Mouse (Mus musculus) retina, postnatal 7 days (tissue): ENCODE results near the gene Smim22.

Source experiments
- DNase-seq: peaks from one replicate; pipeline ENCODE4 v3.0.0-alpha.2; 2012; ENCODE audit warnings: low read depth, low spot score

Gene Smim22

DNA sequence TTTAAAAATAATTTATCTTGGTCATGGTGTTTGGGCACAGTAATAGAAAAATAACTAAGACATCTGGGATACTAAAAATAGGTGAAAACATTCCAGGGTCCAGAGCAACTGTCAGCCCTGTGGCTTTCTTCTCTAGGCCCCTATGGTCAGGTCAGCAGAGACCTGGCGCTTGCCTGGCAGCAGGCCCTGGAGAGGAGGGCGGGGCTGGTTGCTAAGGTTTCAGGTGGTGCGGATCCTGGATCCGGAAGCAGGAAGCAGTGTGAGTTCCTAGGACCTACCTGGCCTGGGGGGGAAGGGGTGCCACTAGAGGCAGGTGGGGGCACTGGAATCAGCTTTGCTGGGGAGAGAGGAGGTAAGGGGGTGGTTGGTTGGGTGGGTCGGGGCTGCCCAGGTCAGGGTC, at the start of gene Smim22:
TSS of gene Smim22 (plus strand) at position 222 of the 400 bp plus-strand sequence.
- no peak for DNase-seq

DNA sequence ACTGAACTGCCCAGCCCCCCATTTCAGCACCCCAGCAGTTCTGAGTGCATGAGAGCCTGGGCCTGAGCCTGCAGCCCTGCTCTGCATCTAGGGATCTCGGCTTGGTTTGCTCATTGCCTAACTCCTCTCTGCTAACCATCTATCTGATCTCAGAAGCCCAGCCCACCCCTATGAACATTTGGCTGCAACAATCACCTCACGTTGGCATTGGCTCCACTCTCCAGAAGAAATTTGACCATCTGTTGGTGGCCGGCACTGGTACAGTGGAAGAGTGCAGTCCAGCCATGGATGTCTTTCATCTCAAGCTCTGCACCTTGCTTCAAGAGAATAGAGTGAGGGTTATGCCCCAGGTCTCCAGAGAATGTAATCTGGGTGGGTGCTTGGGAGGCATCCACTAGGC, 49.6 kb upstream of the Smim22 start:
- DNase-seq, result no peak

DNA sequence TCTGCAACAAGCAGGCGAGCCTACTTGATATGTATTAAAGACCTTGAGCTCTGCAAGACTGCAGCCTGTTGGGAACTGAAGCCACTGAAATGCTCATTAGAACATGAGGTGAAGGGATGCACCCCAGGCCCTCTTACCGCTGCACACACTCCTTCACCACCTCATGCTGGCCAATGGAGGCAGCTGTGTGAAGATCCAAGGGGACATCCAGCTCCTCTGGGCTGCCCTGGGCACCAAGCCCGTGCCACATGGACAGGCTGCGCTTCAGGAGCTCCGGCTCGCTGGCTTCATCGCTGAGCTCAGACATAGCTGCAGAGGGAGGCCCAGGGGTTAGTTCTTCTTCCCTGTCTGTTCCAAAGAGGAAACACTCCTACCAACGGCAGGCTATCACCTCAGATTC, 46.8 kb upstream of the Smim22 start:
- DNase-seq, result no peak

DNA sequence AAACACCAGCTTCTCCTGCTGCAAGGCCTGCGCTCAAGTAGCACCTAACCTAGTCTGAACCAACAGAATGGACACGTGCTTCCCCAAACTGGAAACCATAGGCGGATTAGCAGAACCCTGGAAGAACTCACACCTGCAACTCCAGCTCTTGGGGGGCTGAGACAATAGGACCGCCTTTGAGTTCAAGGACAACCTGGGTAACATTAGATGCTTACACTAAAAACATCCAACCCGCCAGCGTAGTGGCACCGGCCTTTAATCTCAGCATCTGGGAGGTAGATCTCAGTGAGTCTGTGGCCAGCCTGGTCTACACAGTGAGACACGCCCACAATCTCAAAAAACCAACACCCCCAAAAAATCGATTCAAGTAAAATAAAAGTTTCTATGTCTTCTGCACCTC, 43.7 kb upstream of the Smim22 start:
- DNase-seq, result no peak

DNA sequence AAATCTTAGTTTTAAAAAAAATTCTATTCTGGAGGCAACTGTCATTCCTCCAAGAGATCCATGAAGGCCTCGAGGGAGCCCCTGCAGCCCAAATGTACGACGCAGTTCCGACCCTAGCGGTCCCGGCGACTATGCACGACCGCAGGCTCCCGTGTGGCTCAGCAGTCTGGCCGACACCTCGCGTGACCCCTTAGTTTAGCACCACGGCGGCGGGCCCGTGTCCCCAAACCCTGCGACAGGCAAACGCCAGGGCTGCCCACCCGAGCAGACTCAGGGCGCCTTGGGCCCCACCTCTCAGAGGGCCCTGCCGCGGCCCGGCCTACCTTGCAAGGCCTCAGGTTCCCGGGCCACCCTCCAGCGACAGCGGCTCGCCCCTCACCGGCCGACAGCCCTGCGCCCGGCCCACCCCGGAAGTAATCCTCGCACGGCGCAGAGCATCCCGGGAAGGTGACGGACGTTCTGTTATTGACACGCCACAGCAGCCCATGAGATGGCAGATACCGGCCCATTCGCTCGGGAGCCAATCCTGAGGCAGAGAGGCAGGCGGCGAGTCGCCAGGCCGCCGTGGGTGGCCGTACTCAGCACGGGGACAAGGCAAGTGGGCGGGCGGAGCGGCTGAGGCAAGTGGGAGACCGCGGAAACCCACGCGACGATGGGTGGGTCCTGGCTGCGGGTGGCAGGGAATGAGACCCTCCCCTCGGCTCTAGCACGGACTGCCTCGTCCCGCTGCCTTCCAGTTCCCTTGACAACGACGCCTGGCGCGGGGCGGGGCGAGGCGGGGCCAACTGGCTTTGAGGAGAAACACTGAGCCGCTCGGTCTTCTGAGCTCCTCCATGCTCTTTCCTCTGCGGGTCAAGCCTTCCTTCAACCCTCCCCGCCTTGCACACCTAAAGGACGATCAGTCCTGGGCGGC, 43.0 kb upstream of the Smim22 start, which contains the start of gene Anks3:
TSS of gene Anks3 (minus strand) at position 409 of the 913 bp plus-strand sequence.
- peak; percentile 89 for DNase-seq

DNA sequence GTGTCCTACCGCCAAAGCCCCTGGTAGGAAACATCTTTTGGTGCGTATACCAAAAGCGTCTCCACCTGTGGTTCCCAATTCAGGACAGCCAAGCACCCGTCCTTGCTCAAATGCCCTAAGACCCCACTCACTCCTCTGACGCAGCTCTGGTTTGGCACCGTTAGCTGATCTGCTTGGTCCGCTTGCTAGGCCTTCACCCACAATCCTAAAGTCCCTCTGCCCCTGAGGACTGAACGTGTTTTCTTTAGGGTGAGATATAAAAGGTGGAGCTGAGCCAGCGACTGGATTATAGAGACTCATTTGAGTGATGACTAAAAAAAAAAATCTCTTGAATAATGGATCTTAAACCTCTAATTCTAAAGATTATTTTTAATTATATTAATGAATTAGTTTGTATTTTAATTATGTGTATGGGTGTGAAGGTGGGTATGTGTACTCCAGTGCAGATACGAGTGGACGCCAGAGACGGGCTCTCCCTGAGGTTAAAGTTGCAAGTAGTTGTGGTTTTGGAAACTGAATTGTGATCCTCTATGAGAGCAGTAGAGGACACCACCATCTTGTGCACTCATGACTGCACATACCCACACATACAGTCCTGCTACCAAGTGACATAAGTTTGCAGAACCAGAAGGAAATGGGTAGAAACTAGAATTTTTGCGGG, 42.2 kb upstream of the Smim22 start:
- no peak for DNase-seq

DNA sequence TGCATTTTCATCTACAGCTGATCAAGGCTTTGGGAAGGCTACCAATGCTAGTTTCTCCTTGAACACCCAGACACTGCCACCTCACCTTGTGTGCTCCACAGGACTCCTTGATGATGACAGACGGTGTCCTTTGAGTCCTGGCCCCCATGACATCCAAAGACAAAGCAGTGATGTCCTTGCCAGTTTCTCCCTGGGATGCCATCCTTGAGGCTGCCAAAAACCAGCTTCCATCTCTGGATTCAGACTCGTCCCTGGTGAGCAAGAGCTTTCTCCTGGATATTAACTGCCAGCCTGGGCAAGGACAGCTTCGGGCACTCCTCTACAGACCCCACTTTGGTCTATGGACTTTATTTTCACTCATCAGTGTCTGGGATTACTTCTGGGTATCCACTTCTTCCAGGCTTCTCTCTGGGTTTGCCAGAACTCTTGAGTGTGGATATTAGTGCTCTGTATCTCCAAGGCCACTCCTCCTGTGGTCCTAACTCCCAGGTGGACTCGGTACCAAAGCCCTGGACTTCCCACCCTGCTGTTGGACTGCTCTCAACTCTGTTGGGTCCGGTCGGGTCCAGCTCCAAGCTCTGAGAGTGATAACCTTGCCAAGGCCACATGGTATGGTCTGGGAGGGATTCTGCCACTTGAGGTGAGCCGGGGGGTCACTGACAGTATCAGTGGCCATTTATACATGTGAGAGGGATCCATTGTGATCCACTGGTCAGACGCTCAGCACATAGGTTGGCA, 41.5 kb upstream of the Smim22 start:
- DNase-seq, result no peak

DNA sequence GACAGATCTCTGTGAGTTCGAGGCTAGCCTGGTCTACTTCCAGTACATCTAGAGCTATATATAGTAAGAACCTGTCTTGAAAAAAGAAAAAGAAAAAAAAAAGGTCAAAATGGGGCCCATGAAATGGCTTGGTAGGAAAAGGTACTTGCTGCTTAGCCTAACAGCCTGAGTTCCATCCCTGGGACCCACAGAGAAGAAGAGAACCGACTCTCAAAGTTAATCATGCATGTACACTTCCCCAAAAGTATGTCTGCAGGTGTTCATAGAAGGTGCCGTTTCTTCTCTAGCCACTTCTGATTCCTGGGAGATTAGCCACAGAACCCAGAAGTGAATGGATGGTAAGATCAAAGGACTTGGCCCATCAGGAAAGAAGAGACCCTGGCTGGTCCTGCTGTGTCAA, 38.7 kb upstream of the Smim22 start:
- DNase-seq, result no peak

DNA sequence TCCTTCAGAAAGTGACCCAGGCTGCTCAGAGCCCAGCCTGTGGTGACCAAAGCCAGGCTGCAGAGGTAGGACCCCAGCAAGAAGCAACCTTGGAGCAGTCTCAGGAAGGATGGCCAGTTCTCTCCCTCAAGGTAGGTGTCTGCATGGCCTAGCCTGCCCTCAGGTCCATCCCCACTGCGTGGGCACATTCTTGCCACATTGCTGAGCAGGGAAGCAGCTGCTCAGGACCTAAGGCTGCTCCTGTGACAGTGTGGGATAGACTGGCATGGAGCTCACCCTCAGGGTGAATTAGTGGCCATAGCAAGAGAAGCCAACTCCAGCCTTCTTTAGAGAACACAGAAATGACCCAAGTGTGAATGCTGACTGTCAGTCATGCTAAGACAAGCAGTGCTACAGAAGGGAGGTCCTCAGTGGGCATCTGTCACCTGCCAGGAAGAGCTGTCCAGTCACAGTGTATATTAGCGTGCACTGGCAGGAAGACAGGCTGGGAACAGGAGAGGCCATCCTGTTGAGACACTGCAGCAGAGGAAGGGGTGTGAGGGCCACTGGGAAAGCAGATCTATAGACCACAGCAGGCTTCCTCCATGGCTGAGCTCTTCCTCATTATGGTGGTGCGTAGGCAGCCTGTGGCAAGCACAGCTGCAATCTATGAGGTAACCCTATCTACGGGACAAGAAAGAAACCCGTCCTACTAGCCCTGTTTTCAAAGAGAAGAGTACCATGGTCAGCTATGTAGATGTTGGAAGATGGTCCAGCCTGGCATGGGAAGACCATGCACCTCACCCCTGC, 37.8 kb upstream of the Smim22 start:
- no peak for DNase-seq

DNA sequence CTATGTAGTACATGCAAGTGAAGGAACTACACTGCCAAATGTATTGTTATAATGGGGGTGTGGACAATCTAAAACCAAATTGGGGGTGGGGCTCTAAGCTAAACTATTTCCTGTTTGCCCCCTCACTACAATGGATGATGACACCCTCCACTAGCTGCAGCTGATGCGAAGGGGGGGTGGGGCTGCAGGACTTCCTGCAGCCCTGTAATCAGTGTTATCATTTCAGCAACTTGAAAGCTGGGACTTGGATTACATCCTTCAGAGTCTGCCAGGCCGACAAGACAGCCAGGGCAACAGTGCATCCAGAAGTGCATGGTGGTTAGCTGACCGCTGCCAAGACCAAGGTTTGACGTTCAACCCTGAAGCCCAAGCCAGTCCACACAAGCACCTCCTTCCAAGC, 35.5 kb upstream of the Smim22 start:
- DNase-seq, result no peak

DNA sequence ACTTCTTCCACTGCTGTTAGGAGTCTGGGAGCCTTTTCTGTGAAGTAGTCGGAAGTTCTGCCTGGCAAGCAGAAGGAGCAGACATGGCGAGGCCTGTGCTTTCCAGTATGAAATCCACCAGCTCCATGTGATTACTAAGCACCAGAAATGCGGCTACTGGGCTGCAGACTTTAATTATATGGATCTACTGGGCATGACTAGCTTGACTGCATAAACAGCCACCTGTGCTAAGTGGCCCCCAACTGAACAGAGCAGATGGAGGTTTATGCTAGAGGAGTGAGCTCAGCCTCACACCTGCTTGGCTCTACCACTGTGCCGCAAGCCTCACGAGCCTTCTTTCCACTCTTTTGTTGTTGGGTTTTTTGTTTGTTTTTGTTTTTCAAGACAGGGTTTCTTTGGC, 32.6 kb upstream of the Smim22 start:
- no peak for DNase-seq

DNA sequence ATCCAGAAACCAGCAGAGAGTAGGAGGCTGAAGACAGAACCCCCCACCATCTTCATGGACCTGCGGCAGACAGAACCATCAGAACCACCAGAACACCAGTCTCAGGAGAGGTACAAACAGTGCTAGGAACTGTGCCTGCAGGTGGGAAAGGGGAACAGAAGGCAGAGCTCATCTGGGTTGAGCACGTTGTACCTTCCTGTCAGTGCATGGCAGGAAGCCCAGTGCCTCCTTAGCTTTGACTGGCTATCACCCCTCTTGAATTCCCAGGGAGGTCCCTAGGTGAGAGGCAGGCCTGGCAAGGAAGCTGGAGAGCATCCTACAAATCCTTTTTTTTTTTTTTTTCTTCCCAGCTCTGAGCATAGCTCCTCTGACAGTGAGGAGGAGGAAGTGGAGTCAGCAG, 30.9 kb upstream of the Smim22 start:
- DNase-seq, result no peak

DNA sequence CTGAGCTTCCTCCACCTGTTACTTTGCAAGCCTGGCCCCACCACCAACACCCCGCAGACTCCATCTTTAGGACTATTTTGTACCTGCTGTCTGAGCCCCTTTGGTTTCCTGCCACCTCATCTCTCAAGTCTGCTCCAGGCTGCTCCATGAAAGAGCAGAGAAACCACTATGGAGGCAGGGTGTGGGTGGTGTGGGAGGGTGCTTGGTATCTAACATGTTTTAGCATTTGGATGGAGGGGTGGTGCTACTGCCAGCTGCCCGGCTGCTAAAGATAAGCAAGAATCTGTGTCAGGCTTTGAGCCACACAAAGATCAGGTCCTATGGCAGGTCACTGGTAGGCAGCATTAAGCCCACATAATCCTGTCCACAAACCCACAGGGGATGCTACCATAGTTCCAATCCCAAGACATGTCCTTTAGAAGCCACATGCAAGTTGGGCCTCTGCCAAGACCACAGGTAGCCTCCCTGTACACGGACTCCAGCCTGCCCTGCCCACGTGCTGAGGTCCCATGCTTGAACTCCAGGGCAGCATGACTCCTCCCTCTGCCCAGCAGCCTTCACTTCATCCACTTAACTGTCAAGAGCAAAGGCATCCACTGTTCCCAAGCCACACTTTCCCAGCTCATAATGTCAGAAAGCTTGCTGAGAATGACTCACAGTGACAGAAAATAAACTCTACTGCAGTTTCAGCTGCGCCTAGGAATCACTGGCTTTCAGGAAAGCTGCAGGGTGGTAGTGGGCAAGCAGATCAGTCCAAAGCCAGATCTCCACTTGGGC, 28.6 kb upstream of the Smim22 start:
- DNase-seq, result no peak

DNA sequence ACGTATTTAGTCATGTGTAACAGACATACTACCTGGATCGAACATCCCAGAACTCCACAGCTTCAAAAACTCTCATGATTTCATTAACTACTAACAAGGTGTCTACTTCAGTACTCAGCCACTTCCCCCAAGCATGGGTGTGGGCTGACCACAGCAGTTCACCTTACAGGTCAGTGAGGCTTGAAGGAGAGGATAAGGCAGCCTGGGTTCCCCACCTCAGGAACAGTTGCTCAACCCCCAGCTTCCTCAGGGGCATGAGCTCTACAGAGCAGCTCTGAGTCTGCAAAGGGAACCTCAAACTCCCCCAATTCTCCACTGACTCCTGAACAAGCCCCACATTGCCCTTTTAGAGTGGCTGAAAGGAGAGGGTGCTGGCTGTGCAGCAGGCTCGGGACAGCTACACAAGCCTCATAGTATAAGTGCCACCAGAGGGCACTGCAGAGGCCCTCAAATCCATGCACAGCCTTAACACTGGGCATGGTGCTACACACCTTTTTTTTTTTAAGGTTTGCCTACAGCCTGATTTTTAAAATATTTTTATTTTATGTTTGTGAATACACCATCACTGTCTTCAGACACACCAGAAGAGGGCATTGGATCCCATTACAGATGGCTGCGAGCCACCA, 27.2 kb upstream of the Smim22 start:
- DNase-seq, result peak; percentile 28

DNA sequence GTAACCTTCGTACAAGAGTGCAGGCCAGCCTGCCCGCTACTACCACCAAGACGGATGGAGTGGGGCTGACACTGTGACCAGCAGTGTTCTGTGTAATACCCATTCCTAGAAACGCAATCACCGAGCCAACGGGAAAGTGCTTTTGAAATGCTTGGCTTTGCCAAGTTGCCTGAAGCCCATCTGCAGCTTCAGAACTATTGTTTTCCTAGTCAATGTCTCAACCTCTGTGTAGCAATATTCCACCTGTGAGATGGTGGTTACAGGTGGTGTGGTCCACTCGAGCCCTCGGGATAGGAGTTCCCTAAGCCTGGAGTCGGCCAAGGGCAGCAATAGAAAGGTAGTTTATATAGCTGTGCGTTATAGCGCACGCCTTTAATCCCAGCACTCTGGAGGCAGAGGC, 22.4 kb upstream of the Smim22 start:
- no peak for DNase-seq

DNA sequence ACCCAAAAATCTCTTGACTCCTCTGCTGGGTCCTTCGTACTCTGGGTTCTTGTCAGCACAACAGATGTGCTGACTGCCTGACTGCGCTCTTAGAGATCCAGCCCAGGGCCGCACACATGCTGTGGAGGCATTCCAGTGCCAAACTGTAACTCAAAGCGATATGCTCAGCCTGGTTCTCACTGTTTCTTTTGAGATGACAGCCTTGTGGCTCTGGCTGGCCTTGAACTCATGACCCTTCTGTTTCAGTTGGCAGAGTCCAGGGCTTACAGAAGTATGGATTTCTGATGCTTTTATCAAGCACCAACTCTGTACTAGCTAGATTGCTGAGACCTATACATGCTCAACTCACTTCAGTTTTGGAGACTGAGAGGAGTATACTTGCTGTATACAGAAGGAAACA, 13.8 kb upstream of the Smim22 start:
- no peak for DNase-seq

DNA sequence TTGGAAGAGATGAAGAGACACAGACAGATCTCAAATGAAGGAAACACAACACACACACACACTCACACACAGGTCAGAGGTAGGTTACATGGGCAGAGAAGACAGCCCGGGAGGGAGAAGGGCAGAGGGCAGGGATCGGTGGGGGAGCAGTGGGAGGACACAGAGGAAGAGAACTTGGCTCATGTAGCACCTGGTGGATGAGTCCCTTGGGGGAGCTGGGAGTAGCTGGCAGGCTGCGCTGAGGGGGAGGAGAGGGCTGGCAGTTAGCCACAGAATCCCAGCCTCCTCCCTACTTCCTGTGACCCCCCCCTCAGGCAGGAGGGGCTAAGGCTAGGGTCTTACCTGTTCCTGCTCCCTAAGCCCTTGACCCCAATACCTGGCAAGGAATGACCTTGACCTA, 9.5 kb upstream of the Smim22 start, which contains the start of gene Sept12:
TSS of gene Sept12 (minus strand) at position 300 of the 400 bp plus-strand sequence.
- DNase-seq, result no peak

DNA sequence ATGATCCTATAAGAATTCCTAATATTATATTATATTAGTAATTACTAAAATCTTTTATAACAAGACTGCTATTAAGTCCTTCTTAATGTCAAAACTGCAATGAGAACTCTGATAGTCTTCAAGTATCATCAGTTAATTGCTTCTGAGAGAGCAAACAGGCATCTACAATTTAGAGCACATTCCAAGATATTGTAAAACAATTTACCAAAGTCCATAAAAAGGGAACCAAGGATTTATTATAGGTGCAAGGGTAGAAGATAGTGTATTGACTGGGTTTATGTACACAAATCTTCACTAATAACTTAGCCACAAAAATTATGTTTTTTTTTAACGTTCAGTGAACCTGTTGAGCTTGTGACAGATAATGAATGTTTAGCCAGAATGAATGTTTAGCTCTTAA, 8.1 kb upstream of the Smim22 start:
- DNase-seq, result no peak

DNA sequence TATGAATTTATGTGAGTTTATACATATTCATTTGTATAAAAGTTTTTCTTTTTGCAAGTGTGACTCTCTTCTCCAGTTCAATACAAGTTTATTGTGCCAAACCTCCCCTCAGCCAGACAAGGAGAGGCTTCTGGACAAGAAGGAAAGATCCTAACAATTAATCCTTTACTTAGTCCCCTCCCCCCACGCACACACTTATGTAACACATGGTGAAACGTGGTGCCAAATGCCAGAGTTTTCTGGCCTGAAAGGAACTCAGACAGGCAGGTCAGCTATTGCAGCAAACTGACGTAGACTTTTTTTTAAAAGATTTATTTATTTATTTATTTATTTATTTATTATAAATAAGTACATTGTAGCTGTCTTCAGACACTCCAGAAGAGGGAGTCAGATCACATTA, 6.5 kb upstream of the Smim22 start:
- no peak for DNase-seq

DNA sequence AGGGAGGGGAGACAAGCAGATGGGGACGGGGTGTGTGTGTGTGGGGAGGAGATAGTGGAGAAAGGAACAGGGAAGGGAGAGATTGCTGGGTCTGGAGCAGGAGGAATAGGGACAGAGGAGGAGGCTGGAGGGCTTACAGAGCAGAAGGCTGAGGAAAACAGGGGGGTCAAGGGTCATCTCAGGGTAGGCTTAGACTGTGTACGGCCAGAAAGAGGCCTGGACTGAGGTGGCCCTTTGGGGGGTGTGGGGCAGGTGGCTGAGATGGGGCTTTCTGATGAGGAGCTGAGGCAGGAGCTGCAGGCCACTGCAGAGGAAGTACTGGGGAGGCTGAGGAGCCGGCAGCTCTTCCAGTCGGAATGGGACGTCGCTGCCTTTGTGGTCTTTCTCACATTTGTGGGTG, 404 bp downstream of the Smim22 start:
- no peak for DNase-seq
